Mouse (Mus musculus): ENCODE data around the gene Mdp1.

DNA sequence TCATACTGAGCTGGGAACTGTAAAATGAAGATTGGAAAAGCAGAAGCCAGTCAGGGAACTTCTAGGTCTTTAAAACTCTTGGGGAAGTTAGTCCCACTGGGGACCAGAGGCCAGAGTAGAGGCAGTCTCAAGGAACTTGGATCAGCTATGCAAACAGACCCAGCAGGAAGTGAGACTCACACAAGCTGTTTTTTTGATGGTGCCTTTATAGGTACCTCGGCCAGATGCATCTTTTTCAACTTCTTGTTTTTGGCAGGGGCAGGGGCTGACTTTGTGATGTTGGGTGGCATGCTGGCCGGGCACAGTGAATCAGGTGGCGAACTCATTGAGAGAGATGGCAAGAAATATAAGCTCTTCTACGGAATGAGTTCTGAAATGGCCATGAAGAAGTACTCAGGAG is 17.3 kb upstream of the Mdp1 start:
- TF ChIP-seq POLR2A (IDR thresholded peaks at IDR 0.05; ENCODE audit: extremely low read depth, insufficient read depth, low read length), result no peak
- no peak for TF ChIP-seq CTCF (IDR thresholded peaks at IDR 0.05; ENCODE audit: low read depth, low read length)

Measured in liver, adult 2 months (tissue).